Mouse (Mus musculus): ENCODE results near the gene Gm15217.

DNA sequence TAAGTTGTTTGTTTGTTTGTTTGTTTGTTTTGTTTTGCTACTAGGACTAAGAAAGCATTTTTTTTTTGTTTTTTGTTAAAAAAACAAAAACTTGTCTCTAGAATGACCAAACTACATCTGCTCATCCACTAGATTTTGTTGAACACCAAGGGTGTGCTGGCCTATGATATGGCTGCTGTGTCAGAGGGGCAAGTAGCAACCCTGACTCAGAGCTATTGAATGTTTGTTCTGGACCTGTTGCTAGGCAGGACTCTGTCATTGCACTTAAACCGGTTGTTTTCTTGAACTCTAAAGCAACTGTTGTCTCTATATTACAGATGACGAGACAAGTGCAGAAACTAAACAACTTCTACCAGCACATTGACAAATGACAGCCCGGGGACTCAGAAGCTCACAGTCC lies 29.1 kb downstream of the Gm15217 start:
- no peak for TF ChIP-seq CHD2 (IDR thresholded peaks at IDR 0.05; ENCODE audit: low read depth, low read length)
- TF ChIP-seq MAFK (IDR thresholded peaks at IDR 0.05; ENCODE audit: insufficient read depth, low read depth, low read length), result no peak
- no peak for TF ChIP-seq ZNF384 (IDR thresholded peaks at IDR 0.05; ENCODE audit: low read depth, low read length)
- TF ChIP-seq HCFC1 (IDR thresholded peaks at IDR 0.05; ENCODE audit: borderline replicate concordance, insufficient read depth, low read length), result no peak
